8 mouse cellular contexts compared by ENCODE assay signal in the genomic region with DNA sequence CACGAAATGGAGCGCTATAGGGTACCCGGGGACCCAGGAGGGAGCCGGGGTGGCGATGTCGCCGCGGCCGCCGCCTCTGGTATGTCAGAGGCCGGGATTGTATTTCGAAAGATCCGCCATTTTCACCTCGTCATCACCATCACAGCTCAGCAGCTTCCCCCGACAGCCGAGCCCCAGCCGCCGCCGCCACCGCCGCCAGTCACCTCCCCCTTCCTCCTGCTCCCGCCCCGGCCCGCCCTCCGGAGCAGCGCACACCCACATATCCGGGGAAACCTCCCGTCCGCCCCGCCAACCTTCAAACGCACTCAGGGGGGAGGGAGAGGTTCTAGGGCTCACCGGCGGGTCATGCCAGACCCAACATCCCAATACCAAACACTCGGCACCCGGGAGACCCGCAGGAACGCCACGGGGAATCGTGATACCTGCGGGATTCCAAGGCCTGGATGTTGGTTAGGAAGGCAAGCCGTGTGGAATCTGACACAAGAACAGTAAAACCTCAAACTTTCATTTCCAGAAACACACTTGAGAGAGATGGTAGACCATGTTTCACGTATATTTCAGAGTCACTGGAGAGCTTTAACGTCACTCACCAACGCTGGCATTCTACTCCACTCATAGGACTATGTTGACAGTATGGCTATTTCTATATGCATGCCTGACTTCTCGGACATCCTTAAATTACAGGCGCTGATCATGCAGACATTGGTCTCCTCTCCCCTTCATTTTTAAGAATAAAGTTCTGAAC. TPM values are rescaled to one million over a fixed set of nuclear protein-coding genes. Genes with fewer than 3 reads are reported as not detected.
DNase-seq lines count a peak whose midpoint lies in the region; ATAC-seq and TF ChIP-seq lines count a peak whose summit lies in the region.

No protein-coding gene starts in this region.

- no peak for TF ChIP-seq POLR2A in cortical plate, adult 2 months (IDR thresholded peaks at IDR 0.05; ENCODE audit: extremely low read depth, insufficient read depth, low read length)

- peaks cover 2% of the 10 kb centered on the region; the same call in 1 of the 2 replicates for H3K4me1 ChIP-seq in cortical plate, adult 2 months (ENCODE audit: control insufficient read depth, insufficient read depth, low read length)

- no peak for TF ChIP-seq CTCF in cortical plate, adult 2 months (IDR thresholded peaks at IDR 0.05; ENCODE audit: extremely low read depth, insufficient read depth, low read length)

- H3K4me3 ChIP-seq in cortical plate, adult 2 months (ENCODE audit: insufficient read depth, low read length) = peak overlapping the region; percentile 72

- DNase-seq in adipocyte (ENCODE audit: low spot score) = peak; percentile 77
- peak; percentile 78 for DNase-seq in gastrocnemius, postnatal 10 days
- DNase-seq in induced T-regulatory cell, adult 2 months (ENCODE audit: low read depth) = peak; percentile 94
- DNase-seq in left cerebral cortex, postnatal 14 days (ENCODE audit: low spot score in 2 of 2) = peak; percentile 69 to 74
- peak; percentile 85 to 87 for DNase-seq in right cerebral cortex, postnatal 10 days (ENCODE audit: low spot score in 2 of 2)
- DNase-seq in urinary bladder, postnatal 14 days (ENCODE audit: low spot score) = peak; percentile 80

- intact Hi-C loops in left cerebral cortex, postnatal 14 days (cut with DNase I) = loop anchor here (5.0 kb wide), 1 partner anchor 71 kb away; no protein-coding TSS in a partner anchor

- H3K27ac ChIP-seq in cortical plate, adult 2 months (ENCODE audit: insufficient read depth, low read length) = no peak overlapping the region

- ATAC-seq in megakaryocyte progenitor cell, adult 5-6 weeks (replicated peaks; ENCODE audit: poor library complexity) = peak; percentile 67

RNA-seq across cellular contexts. Expression of a gene that starts 1.8 kb away (rescaled TPM):
- polyA plus RNA-seq in cortical plate, adult 2 months (2012; rRNA removed) = 7.2 and 7.5 TPM in 2 replicates
- total RNA-seq in gastrocnemius, postnatal 10 days (2021) = 1 to 10 TPM; 6.9 to 9.7 TPM
- total RNA-seq in left cerebral cortex, postnatal 14 days (2021) = 10 to 100 TPM; 15.5 to 17.3 TPM
- total RNA-seq in megakaryocyte progenitor cell, adult 5-6 weeks (2015) = 25.5 and 31.1 TPM in 2 replicates
- total RNA-seq in megakaryocyte progenitor cell, adult 5-6 weeks (2017) = 30.1 and 44.3 TPM in 2 replicates

RNA-seq across cellular contexts. Expression of a gene that starts 19.5 kb away (rescaled TPM):
- 73.3 and 76.8 TPM in 2 replicates for polyA plus RNA-seq in cortical plate, adult 2 months (2012; rRNA removed)
- total RNA-seq in gastrocnemius, postnatal 10 days (2021) = 100 to 1,000 TPM; 102 to 107 TPM
- 10 to 100 TPM; 73.3 to 73.8 TPM for total RNA-seq in left cerebral cortex, postnatal 14 days (2021)
- 87.1 and 98.6 TPM in 2 replicates for total RNA-seq in megakaryocyte progenitor cell, adult 5-6 weeks (2015)
- 137 and 159 TPM in 2 replicates for total RNA-seq in megakaryocyte progenitor cell, adult 5-6 weeks (2017)
